Mouse (Mus musculus): ENCODE measurements around the gene Galnt3. TPM values are rescaled to one million over a fixed set of nuclear protein-coding genes. Genes with fewer than 3 reads are reported as not detected.

The Galnt3 gene
- total RNA-seq, 2 experiments from 2014 or later, result 4.0 to 4.5 TPM

- intact Hi-C loops (cut with DNase I), result no loop called here
These were observed 89.7 kb downstream of the Galnt3 start for GRCm38 (mm10) chr2:66034907-66035679.

More at GRCm38 (mm10) chr2:66034907-66035679, 89.7 kb downstream of the Galnt3 start:
- peak; percentile 84 for DNase-seq

Other genes with a start within 250 kb of the Galnt3 start
- 10 to 100 TPM; 13.3 to 14.2 TPM for gene Ttc21b, start 131.6 kb upstream of the Galnt3 start, total RNA-seq (2021)